Mouse (Mus musculus): Measurements from ENCODE around the gene Rpl7a. TPM values are rescaled to one million over a fixed set of nuclear protein-coding genes. Genes with fewer than 3 reads are reported as not detected.
"Not testable (repeated sequence)": the region's sequence is repeated elsewhere in the genome, so short reads cannot be mapped to it uniquely, and the experiment has no call there.

Rpl7a gene
- total RNA-seq (2014; rRNA removed) (863 and 1,008 TPM in 2 replicates), polyA plus RNA-seq (2015; fragmentation: Nextera tagmentation; extraction: Ambion mirVana) (446 and 467 TPM in 2 replicates)

DNA sequence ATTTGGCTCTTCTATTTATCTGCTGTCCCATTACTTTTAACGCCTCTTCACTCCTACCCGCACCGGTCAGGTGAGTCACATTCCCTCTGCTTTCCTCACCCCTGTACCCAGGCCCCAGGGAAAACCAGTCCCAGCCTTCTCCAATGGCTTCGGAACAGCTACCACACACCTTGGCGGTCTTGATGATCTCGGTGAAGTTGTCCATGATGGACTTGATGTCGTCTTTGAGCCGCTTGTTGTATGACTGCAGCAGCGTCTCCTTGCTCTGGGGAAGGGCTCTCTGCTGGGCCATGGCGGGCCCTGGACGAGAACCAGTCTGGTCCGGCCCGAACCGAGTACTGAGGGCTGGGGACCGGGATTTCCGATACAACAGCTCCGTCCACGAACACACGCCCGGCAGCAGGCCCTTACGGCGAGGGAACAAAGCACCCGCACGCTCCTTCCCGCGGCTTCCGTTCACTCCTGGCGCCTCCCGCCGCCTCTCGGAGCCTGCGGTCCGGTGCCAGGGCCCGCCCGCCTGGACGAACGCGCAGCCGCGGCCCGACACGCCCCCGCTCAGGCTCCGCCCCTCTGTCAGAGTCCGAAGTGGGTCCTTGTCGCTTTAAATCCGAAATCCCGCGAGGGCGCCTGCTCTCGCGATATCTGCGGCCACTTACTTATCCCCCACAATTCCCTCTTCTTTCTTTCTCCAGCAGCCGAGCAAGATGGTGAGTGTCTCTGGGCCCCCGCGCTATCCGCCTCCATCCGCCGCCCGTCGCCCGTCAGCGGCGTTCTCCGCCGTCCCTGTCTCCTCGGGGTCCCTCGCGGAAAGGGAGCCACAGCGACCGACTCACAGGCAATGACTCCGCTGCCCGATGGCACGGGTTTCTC is at the start of gene Rpl7a, which contains the start of gene Med22:
Gene Rpl7a (plus strand): TSS at position 641 of the 870 bp plus-strand sequence.
Gene Med22 (minus strand): TSS at position 554 of the 870 bp plus-strand sequence.
- Histone ChIP-seq H3K4me2 (ENCODE audit: low read depth, low read length) (peak within 1 kb of the TSS; percentile 85), H3K27me3 (ENCODE audit: insufficient read depth, low read length) (no peaks in the 10 kb centered on the region), H3K9ac (replicated peaks; ENCODE audit: low read length) (peak within 1 kb of the TSS; percentile 84), H3K9me3 (ENCODE audit: low read length) (no peaks in the 10 kb centered on the region), H3K4me3 (ENCODE audit: low read length) (peak within 1 kb of the TSS; percentile 86), H3K36me3 (ENCODE audit: insufficient read depth, low read length) (peaks cover 40% of the 10 kb centered on the region), H3K27ac (peak within 1 kb of the TSS; percentile 95), H3K4me1 (ENCODE audit: insufficient read depth, low read length) (peaks cover 10% of the 10 kb centered on the region)
- peak; percentile 100 for DNase-seq (ENCODE audit: low spot score)
- ATAC-seq: peak; percentile 94
- under 1% methylated on average over 71 of the region's 74 CpGs for WGBS
- no peak for TF ChIP-seq CTCF (IDR thresholded peaks at IDR 0.05; ENCODE audit: low read depth)

DNA sequence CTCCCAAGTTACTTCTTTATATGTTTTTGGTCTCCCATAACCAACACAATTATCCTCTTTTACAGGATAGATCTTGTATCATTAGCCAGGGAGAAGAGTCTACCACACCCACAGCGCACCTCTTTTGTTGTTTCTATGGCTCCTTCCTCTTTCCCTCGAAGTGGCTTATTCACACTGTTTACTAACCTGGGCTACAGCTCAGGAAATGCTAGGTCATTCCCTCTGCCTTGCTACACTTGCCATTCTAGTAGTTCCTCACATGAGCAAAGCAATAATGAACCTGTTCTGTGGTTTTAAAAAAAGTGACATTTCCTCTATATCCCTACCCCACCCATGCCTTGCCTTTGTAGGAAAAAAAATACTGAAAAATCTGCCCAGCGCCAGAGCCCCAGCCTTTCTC is 47.7 kb upstream of the Rpl7a start:
- no peak for DNase-seq (ENCODE audit: low spot score)
- 75% methylated on average over 3 of the region's 3 CpGs for WGBS
- no peak for TF ChIP-seq CTCF (IDR thresholded peaks at IDR 0.05; ENCODE audit: low read depth)

DNA sequence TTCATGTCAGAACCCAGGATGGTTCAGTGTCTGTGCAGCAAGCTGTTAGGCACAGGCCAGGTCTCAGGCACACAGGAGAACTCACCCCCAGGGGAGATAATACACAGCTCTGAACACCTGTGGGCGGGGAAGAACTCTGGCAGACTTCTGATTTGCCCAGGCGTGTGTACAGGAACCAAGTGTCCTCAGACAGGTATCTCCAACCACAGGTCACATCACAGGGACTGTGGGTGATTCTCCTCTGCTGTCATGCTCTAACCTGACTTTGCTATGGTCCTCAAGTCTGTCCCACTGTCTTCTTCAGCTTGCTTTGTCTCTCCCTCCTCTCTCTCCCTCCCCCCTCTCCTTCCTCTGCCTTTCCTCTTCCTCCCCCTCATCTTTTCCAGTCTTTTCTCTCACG is 45.7 kb upstream of the Rpl7a start, which contains the start of gene Abo:
Gene Abo (minus strand): TSS at position 101 of the 400 bp plus-strand sequence.
- Histone ChIP-seq H3K27me3 (ENCODE audit: insufficient read depth, low read length) (no peaks in the 10 kb centered on the region), H3K9me3 (ENCODE audit: low read length) (no peaks in the 10 kb centered on the region), H3K36me3 (ENCODE audit: insufficient read depth, low read length) (no peaks in the 10 kb centered on the region), H3K9ac (replicated peaks; ENCODE audit: low read length) (no peak within 1 kb of the TSS), H3K4me3 (ENCODE audit: low read length) (no peak within 1 kb of the TSS), H3K4me2 (ENCODE audit: low read depth, low read length) (no peak within 1 kb of the TSS), H3K4me1 (ENCODE audit: insufficient read depth, low read length) (no peaks in the 10 kb centered on the region), H3K27ac (no peak within 1 kb of the TSS)
- ATAC-seq: no peak
- DNase-seq (ENCODE audit: low spot score): no peak
- 78% methylated on average over 3 of the region's 3 CpGs for WGBS
- no peak for TF ChIP-seq CTCF (IDR thresholded peaks at IDR 0.05; ENCODE audit: low read depth)

More for the DNA sequence above, 47.7 kb upstream of the Rpl7a start:
- no peak overlapping the region for H3K9ac ChIP-seq (replicated peaks; ENCODE audit: low read length)
- H3K27ac ChIP-seq: no peak overlapping the region
- no peaks in the 10 kb centered on the region for H3K36me3 ChIP-seq (ENCODE audit: insufficient read depth, low read length)
- H3K9me3 ChIP-seq (ENCODE audit: low read length): no peaks in the 10 kb centered on the region
- H3K27me3 ChIP-seq (ENCODE audit: insufficient read depth, low read length): no peaks in the 10 kb centered on the region
- H3K4me2 ChIP-seq (ENCODE audit: low read depth, low read length): no peak overlapping the region
- H3K4me1 ChIP-seq (ENCODE audit: insufficient read depth, low read length): no peaks in the 10 kb centered on the region
- H3K4me3 ChIP-seq (ENCODE audit: low read length): no peak overlapping the region
- ATAC-seq: no peak

DNA sequence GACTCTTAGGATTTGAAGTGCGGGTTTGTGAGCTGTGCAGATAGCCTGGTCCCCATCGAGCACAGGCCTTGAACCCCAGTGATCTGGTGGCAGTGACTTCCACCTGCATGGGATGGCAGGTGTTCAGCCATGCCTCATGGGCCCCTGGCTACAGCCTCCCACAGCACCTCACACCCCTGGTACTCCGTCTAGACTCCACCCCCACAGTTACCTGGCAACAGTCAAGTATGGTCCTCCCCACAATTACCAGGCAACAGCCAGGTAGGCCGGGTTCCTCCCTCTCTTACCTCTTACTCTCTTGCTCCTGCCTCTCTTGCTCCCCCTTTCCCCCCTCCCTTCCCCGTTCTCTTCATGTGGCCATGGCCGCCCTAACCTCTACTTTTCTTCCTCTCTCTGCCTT is 39.9 kb upstream of the Rpl7a start:
- H3K4me1 ChIP-seq (ENCODE audit: insufficient read depth, low read length): no peaks in the 10 kb centered on the region
- WGBS: 72% methylated on average over 6 of the region's 6 CpGs
- no peaks in the 10 kb centered on the region for H3K9me3 ChIP-seq (ENCODE audit: low read length)

DNA sequence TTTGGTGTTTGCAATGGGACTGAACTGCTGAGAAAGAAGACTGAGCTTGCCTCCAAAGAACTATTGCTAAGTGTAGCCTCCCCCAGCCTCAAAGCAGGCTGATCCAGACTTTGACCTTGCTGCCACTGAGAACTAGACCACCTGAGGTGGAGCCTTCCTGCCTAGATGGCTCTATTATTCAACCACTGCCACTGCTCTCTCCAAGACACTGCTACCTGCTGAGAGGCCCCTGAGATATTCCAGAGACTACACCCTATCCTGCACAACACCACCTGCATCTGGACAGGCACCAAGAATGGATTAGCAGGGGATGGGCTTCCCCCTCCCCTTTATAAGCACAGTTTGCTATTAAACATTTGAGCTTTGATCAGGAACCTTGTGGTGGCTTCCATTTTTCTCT is 32.0 kb upstream of the Rpl7a start:
- H3K4me3 ChIP-seq (ENCODE audit: low read length): no peak overlapping the region
- no peaks in the 10 kb centered on the region for H3K9me3 ChIP-seq (ENCODE audit: low read length)
- H3K27ac ChIP-seq: no peak overlapping the region
- no peaks in the 10 kb centered on the region for H3K36me3 ChIP-seq (ENCODE audit: insufficient read depth, low read length)
- no peak overlapping the region for H3K9ac ChIP-seq (replicated peaks; ENCODE audit: low read length)
- no peak for DNase-seq (ENCODE audit: low spot score)
- no peak for TF ChIP-seq CTCF (IDR thresholded peaks at IDR 0.05; ENCODE audit: low read depth)
- no peaks in the 10 kb centered on the region for H3K27me3 ChIP-seq (ENCODE audit: insufficient read depth, low read length)
- H3K4me2 ChIP-seq (ENCODE audit: low read depth, low read length): no peak overlapping the region
- no peaks in the 10 kb centered on the region for H3K4me1 ChIP-seq (ENCODE audit: insufficient read depth, low read length)
- no peak for ATAC-seq

More for the DNA sequence above, 39.9 kb upstream of the Rpl7a start:
- ATAC-seq (no peak), DNase-seq (ENCODE audit: low spot score) (no peak)
- Histone ChIP-seq H3K27me3 (ENCODE audit: insufficient read depth, low read length) (no peaks in the 10 kb centered on the region), H3K36me3 (ENCODE audit: insufficient read depth, low read length) (no peaks in the 10 kb centered on the region), H3K4me3 (ENCODE audit: low read length) (no peak overlapping the region), H3K9ac (replicated peaks; ENCODE audit: low read length) (no peak overlapping the region), H3K4me2 (ENCODE audit: low read depth, low read length) (no peak overlapping the region), H3K27ac (no peak overlapping the region)
- no peak for TF ChIP-seq CTCF (IDR thresholded peaks at IDR 0.05; ENCODE audit: low read depth)

DNA sequence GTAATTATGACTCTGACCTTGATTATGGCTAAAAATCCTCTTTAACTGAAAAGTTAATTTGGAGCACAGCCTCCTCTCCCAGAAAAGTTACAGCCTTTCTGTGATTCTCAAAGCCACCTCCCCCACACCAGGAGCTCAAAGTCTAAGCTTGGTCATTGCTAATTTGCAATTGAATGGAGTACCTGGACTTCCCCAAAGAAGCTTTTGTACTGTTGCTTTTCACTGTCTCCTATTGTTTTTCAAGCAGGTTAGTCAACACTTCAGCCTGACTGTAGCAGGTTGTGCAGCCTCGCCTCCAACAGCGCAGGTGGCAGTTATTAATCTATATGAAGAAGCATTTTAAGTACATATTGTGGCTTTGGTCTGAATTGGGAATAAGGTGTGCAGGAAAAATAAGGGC is 25.0 kb upstream of the Rpl7a start:
- not testable (repeated sequence) for H3K9ac ChIP-seq (replicated peaks; ENCODE audit: low read length); H3K4me2 ChIP-seq (ENCODE audit: low read depth, low read length); H3K27ac ChIP-seq; H3K27me3 ChIP-seq (ENCODE audit: insufficient read depth, low read length); ATAC-seq; DNase-seq (ENCODE audit: low spot score); H3K4me1 ChIP-seq (ENCODE audit: insufficient read depth, low read length); H3K9me3 ChIP-seq (ENCODE audit: low read length); H3K4me3 ChIP-seq (ENCODE audit: low read length)
- peaks cover 17% of the 10 kb centered on the region for H3K36me3 ChIP-seq (ENCODE audit: insufficient read depth, low read length)
- WGBS: 80% methylated on average over 2 of the region's 2 CpGs

GRCm38 (mm10) chr2:26886170-26886569 is 24.4 kb upstream of the Rpl7a start:
- not testable (repeated sequence) for H3K9me3 ChIP-seq (ENCODE audit: low read length); H3K27me3 ChIP-seq (ENCODE audit: insufficient read depth, low read length); H3K27ac ChIP-seq; H3K9ac ChIP-seq (replicated peaks; ENCODE audit: low read length); H3K4me3 ChIP-seq (ENCODE audit: low read length); ATAC-seq; H3K4me2 ChIP-seq (ENCODE audit: low read depth, low read length); DNase-seq (ENCODE audit: low spot score); H3K4me1 ChIP-seq (ENCODE audit: insufficient read depth, low read length)
- peaks cover 20% of the 10 kb centered on the region for H3K36me3 ChIP-seq (ENCODE audit: insufficient read depth, low read length)
- 46% methylated on average over 4 of the region's 4 CpGs for WGBS

Data from hindbrain, postnatal 0 days (tissue).